ENCODE assay signal across 33 mouse cellular contexts in genomic region chr9:84204056-84204455, GRCm38 (mm10).
"Had no signal": no experiment of that assay in that cellular context is flagged by ENCODE, and none has a peak within 500 bp of the region (broad histone marks: within the 10 kb centered on the region; RNA-seq: fewer than 3 reads in every experiment).

No protein-coding gene starts in this region.

- H3K36me3 ChIP-seq: heart, embryonic 10.5 days; heart, embryonic 12.5 days; heart, embryonic 13.5 days; heart, embryonic 15.5 days; hindbrain, embryonic 10.5 days; hindbrain, embryonic 13.5 days; hindbrain, embryonic 15.5 days; intestine, embryonic 15.5 days; kidney, embryonic 15.5 days had no signal

- H3K9ac ChIP-seq: heart, embryonic 12.5 days; heart, embryonic 13.5 days; heart, embryonic 15.5 days; hindbrain, embryonic 13.5 days; hindbrain, embryonic 15.5 days; intestine, embryonic 15.5 days; kidney, embryonic 15.5 days had no signal

- H3K27ac ChIP-seq: heart, adult 2 months; heart, embryonic 10.5 days; heart, embryonic 13.5 days; heart, embryonic 15.5 days; hindbrain, embryonic 10.5 days; hindbrain, embryonic 13.5 days; hindbrain, embryonic 15.5 days; intestine, embryonic 15.5 days; kidney, embryonic 15.5 days; kidney, postnatal 0 days; layer of hippocampus, adult 2 months; left cerebral cortex, adult 2 months had no signal

- DNase-seq: heart, adult 2 months; heart, postnatal 10 days; heart, postnatal 14 days; heart, postnatal 36 days; heart, postnatal 4 days; kidney, adult 11 months; kidney, adult 18-20 months; kidney, adult 2 months; kidney, adult 8-10 months; kidney, adult 9 months; kidney, postnatal 10 days; kidney, postnatal 14 days; kidney, postnatal 25 days; kidney, postnatal 36 days; kidney, postnatal 4 days; layer of hippocampus, adult 9-11 months; layer of hippocampus, postnatal 36 days had no signal

- H3K27me3 ChIP-seq: heart, embryonic 12.5 days; heart, embryonic 13.5 days; heart, embryonic 15.5 days; hindbrain, embryonic 13.5 days; hindbrain, embryonic 15.5 days; intestine, embryonic 15.5 days; kidney, embryonic 15.5 days had no signal

- ATAC-seq: inflammation-experienced regulatory T-cells, adult 6 months; intestine, embryonic 15.5 days; intestine, embryonic 16.5 days; intestine, postnatal 0 days had no signal

- H3K4me2 ChIP-seq: heart, embryonic 11.5 days; heart, embryonic 12.5 days; heart, embryonic 13.5 days; heart, embryonic 15.5 days; hindbrain, embryonic 13.5 days; hindbrain, embryonic 15.5 days; intestine, embryonic 15.5 days; kidney, embryonic 15.5 days had no signal

- H3K9me3 ChIP-seq: heart, embryonic 10.5 days; heart, embryonic 12.5 days; heart, embryonic 13.5 days; heart, embryonic 15.5 days; hindbrain, embryonic 10.5 days; hindbrain, embryonic 13.5 days; hindbrain, embryonic 15.5 days; intestine, embryonic 15.5 days; kidney, embryonic 15.5 days had no signal

- H3K4me1 ChIP-seq: heart, embryonic 10.5 days; heart, embryonic 12.5 days; heart, embryonic 13.5 days; heart, embryonic 15.5 days; hindbrain, embryonic 10.5 days; hindbrain, embryonic 13.5 days; intestine, embryonic 15.5 days; kidney, embryonic 15.5 days had no signal

- H3K4me3 ChIP-seq: heart, adult 2 months; heart, embryonic 10.5 days; heart, embryonic 12.5 days; heart, embryonic 13.5 days; heart, embryonic 15.5 days; hindbrain, embryonic 10.5 days; hindbrain, embryonic 13.5 days; hindbrain, embryonic 15.5 days; intestine, embryonic 15.5 days; kidney, embryonic 15.5 days; layer of hippocampus, adult 2 months; left cerebral cortex, adult 2 months had no signal
